Mouse (Mus musculus) thymus, postnatal 36 days (tissue): ENCODE data around the gene Tnip3.

Experiments
- DNase-seq, 2 experiments: peaks; one replicate each; pipeline ENCODE4 v3.0.0; 2022; ENCODE audit warnings: mixed read lengths in 2 of 2

The Tnip3 gene

GRCm38 (mm10) chr6:65661272-65661671 is 136.2 kb downstream of the Tnip3 start:
- no peak for DNase-seq

DNA sequence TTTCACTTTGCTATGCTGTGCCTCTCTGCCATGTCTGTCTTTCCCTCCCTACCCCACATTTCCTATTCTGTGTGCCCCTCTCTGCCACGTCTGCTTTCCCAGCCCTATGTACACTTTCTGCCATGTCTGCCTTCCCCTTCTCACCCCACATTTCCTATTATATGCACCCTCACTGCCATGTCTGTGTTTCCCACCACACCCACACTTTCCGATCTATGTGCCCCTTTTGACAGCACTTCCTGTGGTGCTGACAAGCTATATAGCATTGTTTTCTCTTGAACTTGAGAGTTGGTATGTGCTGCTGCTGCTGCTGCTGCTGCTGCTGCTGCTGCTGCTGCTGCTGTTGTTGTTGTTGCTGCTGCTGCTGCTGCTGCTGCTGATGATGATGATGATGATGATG is 136.9 kb downstream of the Tnip3 start:
- DNase-seq, result peak; percentile 23 to 43

DNA sequence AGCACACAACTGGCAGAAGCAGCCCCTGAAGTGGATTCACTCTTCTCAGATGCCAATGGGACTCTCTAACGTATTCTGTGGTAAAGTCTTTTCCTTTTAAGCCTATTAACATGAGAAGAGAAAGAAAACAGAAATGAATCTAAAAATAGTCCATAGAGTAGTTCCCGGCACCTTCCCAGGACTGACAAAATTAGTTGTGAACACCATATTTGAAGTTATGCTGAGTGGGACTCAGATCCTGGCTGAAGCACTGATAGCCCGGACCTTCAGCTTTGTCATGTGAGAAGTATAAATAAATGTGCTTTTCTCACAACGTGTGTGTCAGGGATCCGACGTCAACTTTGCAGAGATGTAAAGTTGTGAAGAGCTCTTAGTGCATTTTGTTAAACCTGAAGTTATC is 138.9 kb downstream of the Tnip3 start:
- no peak for DNase-seq

DNA sequence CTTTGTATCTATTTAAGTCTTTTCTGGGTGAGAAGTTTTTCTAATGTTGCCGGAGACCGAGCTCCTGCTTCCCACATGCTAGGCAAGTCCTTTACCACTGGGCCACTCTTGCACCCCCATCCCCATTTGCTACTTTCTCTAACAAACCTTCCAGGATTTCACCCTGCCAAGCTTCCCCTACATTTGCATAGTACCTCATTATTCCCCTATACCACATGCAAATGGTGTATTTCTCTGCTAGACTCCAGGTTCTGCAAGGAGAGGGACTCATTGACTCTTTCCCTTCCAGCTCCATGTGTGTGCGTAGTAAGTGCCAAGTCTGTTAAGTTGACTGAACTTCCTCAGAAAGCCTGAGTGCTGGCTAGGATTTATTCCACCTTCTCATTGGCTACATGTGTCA is 141.2 kb downstream of the Tnip3 start:
- no peak for DNase-seq

- no peak for DNase-seq
Observed at GRCm38 (mm10) chr6:65669971-65670370, 144.9 kb downstream of the Tnip3 start.

- peak in 1 of 2 experiments; percentile 3 for DNase-seq
Observed at GRCm38 (mm10) chr6:65670981-65671411, 145.9 kb downstream of the Tnip3 start.

- DNase-seq, result peak; percentile 35 to 49
Observed at GRCm38 (mm10) chr6:65671451-65671850, 146.3 kb downstream of the Tnip3 start, which contains the start of gene Ndnf. TSS of gene Ndnf (plus strand) at chr6:65671590.

DNA sequence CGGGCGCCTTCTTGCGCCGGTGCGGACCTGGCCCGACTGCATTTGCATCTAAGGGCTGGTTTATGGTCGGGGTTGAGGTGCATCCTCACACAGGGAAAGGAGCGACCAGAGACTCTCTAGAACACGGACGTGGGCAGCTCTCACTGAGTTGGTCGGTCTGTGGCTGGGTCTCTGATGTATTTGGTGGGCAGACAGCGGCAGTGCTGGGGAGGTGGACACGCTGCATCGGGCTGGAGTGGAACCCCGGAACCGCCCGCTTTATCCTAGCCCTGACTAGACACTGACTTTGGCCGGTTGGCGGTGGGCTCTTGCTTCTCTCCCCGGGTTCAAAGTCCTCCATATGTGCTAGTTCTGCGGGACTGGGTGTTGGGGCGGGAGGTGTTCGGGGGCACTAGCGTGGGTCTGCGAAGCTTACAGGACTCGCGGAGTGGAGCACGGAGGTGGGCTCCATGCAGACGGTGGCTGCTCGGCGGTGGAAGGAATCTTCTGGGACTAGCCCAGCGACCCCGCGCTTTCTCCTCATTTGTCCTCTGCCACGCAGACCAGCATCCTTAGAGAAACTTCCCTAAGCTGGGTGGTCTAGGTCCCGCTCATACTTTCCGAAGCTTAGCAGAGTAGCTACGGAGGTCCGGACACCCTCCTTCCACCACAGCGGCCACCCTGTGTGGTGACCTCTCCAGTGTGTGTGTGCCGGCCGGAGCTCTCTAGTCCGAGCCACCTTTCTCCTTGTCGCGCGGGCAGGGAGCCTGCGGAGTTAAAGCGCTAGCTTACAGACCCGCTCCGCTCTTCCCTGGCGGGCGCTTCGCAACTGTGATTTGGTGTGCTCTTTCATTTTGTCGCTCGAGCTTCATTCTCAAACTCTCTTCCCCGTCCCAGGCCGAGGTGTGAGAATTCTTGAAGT is 147.3 kb downstream of the Tnip3 start:
- DNase-seq, result peak; percentile 12 to 16
